Mouse (Mus musculus): ENCODE measurements around the gene Dntt.

- TF ChIP-seq CTCF (IDR thresholded peaks at IDR 0.05; ENCODE audit: low read depth), result no peak
- TF ChIP-seq EP300 (optimal IDR thresholded peaks at IDR 0.05), result no peak
Measured at GRCm38 (mm10) chr19:40989961-40990600, 39.0 kb upstream of the Dntt start.
